Mouse (Mus musculus): ENCODE measurements around the gene Kiss1r.
A peak's percentile ranks its signal among the peaks of the same experiment; 100 is the strongest.

Gene Kiss1r

DNA sequence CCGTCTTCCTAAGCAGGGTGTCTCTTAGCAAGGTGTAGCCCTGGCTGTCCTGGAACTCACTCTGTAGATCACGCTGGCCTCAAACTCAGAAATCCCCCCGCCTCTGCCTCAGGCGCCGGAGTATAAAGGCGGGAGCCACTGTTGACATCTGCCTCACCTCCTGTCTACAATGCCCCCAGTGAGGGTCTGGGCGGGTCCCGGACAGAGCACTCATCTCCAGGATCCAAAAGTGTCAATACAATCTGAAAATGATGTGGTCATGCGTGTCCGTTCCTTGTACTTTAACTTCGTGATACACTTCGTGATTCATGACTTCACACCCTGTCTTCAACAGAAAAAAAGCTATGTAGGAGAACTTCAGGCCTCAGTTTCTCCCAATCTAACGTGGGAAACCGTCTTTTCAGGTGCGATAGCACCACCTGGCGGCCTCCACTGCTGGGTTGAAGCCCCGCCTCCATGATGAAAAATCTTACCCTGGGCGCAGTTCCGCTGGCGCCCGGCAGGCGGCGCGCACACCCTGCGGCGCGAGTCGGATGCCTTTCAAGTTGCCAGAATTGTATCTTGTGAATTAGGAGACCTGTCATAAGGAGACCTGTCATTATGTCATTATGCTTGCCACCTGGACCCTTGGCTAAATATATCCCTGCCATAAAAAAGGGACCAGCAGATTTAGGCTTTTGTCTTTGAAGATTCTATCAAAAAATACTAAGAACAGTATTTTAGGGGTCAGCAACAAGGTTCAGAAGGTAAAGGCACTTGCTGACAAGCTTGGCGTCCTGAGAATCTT lies 8.4 kb downstream of the Kiss1r start:
- DNase-seq = peak; percentile 89 to 96

DNA sequence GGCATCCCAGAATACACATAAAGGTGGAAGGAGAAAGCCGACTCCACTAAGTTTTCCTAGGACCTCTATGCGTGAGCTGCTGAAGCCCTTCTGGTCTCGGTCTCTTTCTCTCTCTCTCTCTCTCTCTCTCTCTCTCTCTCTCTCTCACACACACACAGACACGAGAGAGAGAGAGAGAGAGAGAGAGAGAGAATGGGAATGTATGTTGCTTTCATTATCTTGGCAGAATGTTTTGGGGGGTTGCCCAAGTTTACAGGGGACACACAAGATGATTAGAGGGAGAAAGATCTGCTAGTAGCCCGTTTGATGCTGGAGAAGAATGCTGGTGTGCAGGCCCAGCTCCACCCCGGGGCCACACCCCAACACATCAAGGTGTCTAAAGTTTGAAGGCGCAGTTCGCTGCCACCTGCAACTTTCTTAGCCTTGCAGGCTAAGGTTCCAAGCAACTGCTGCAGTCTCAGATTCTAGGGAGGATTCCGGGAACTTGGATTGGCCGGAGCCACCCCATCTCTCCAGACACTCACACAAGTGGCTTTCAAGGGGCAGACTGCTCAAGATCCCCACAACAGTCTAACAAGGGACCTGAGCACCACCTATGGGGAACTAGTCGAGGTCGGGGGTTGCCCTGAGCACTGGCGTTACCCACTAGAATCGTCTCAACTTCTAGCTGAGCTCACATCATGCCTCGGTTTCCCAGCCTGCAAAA lies 9.2 kb downstream of the Kiss1r start:
- no peak for DNase-seq

DNA sequence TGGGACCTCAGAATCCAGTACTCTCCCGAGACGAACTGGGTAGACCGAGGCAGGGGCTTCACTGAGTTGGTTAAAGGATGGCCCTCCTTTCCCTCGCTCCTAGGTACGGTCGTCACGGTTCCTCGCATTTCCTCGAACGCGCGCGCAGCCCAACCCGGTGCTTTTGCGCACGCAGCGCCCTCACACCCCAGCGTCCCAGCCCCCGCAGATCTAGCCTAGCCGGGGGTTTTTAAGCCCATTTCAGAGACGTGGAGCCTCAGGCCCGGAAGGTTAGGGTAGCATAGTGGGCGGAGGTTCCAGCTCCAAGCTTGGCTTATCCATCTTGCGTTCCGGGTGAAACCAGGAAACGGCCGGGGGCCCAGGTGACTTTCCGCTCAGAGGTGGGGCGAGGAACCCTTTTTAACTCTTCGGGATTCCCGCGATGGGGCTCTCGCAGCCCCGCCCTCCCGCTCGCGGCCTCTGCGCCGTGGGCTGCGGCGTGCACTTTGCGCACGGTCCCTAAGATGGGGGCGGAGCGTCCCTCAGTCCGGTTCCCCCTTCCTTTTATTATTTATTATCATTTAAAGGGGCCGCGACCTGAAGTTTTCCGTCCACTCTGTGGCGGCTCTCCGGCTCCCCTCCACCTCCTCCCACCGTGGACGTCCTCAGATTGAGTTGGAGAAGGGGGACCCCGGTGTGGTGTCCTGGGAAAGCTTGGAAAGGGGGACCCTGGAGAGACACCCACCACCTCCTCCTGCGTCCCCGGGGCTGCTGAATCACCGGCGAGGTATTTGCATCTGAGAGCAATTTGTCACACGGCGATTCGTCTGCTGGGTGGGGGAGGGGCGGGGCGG lies 9.9 kb downstream of the Kiss1r start, which contains the start of gene Arid3a:
Arid3a (plus strand) TSS at position 553 of the 833 bp plus-strand sequence.
- DNase-seq = peak; percentile 90 to 94

DNA sequence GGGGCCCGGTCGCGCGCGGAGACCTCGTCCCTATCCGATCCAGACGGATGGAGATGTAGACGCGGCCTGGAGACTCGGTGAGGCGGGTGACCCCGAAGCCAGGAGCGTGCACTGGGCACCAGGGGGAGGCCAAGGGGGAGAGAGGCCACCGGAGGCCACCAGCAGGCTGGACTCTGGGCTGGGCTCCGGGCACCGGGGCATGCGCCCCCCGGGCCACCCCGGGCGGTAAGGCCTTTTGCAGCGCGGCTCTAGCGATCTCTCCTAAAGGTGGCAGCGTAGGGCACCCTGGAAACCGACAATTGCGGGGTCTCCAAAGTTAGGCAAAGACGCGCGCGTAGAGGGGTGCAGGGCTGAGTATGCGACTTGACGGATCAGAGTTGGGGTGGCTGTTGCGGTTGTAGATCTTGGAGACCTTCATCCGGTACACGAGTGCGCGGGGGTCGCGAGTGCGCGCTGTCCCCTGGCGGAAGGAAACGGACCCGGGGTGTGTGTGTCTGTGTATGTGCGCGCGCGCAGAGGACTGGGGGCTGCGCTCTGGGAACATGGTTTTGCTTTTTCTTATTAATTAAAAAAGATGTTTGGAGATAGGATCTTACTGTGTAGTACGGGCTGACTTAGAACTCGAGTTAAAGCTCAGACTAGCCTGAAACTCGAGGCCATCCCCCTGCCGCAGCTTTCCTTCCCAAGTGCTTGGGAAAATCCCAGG lies 10.7 kb downstream of the Kiss1r start:
- DNase-seq = peak; percentile 62 to 81

DNA sequence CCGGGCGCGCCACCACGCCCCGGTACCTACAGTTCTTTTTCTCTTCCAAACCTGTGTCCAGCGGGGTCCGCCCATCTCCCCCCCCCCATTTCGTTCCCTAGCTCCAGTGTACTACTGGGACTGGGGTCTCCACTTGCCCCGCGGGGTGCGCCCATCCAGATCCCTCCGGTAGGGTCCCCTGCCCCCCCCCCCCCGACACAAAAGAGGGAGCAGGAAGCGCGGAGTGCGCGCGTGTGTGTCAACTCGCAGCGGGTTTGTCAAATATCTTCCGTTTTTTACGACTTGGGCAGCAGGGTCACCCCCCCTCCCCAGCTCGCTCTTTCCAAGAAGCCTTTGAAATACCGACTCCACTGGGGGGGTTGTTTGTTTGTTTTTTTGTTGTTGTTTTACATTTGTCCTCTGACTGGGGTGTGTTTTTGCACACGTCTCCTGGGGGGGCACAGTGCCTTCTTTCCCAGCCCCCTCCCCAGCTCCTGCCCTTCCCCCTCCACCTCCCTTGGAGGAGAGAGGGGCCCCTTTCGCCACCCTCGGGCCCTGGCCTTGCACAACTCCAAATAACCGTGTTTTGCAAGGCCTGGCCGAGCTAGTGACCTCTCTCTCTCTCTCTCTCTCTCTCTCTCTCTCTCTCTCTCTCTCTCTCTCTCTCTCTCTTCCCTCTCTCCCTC lies 11.4 kb downstream of the Kiss1r start:
- peak; percentile 47 to 72 for DNase-seq

DNA sequence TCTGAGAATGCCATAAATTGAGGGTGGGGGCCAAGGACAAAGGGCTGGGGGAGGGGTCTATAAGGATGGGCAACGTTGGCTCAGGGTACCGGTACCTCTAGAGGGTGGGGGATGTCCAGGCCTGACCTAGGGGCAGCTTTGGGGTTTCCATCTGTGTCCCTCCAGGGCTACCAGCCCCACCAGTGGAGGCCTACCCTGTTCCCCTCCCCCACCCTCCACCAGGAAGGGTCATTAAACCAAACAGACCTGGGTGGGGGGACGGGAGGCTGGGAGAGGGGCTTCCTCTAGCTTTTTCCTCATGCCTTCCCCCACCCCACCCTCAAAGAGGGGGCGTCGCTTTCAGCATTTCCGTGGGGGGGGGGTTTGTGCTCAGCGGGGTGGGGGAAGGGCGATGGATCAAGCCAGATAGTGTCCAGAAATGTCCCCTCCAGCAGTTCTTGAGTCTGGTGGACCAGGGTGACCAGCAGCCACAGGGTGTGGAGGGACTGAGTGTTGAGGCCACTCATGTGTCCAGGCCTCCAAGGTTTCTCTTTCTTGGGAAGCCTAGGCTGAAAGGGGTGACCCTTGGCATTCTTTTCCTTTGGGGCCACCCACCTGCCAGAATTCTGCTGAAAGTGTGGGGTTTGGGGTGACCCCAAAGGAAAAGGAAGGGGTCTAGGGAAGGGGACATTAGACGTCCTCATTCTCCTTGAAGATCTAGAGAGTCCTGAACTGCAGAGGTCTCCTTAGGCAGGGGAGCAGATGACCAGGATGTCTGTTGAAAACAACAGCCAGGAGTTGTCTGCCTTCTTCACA lies 12.3 kb downstream of the Kiss1r start:
- no peak for DNase-seq

DNA sequence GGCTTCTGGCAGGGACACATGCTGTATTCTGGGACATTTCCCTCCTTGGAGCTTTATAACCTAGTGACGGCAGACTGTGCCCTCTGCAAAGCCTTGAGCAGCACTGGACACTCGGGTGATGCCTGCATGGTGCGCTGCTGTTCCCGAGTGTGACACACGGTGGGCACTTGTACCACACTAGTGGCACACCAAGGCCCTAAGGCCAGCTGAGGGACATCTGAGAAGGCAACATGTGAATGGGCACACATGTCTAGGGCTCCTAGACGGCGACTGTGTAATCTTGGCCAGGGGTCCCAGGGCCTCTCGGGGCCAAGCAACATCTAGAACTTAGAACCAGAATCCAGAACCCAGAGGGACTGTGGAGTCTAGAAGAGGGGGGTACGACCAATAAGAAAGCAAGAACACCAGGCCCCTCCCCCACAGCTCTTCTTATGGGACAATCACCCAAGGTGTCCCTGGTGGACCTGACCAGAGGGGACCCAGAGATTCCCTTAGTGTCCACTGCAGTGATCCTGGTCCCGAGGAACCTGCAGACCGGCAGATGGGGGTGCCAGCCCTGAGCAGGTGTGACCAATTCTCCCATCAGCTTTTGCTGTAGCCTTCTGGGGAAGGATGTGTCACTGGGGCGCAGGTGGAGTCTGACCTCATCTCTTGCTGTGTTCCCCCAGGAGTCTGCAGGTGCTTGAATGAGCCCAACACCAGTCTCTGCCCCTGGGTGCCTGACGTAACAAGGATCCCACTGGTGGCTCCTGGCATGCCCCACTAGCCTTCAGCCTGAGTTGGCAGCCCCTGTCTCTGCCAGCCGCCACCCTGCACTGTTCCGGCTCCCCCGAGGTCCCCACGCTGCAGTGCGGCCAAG lies 13.4 kb downstream of the Kiss1r start:
- DNase-seq = no peak

DNA sequence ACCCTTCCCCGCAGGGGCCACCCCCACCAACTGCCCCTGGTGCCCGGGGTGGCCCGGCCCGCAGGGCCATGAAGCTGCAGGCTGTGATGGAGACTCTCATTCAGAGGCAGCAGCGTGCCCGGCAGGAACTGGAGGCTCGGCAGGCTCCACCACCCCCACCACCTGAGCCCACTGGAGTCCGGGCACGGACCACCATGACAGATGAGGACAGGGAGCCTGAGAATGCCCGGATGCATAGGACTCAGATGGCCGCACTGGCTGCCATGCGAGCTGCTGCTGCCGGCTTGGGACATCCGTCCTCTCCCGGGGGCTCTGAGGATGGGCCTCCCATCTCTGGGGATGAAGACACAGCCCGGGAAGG lies 14.0 kb downstream of the Kiss1r start:
- DNase-seq = no peak

DNA sequence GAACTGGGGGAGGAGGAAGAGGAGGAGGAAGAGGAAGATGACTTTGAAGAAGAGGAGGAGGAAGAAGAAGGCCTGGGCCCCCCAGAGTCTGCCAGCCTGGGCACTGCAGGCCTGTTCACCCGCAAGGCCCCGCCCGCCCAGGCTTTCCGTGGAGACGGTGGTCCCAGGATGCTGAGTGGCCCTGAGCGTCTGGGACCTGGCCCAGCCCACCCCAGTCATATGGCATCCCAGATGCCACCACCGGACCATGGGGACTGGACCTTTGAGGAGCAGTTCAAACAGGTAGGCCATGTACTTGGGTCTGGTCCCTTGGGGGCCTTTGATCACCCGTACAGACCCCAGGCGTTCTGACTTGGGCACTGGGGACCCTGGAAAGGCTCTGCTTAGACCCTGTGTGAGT lies 15.0 kb downstream of the Kiss1r start:
- no peak for DNase-seq

DNA sequence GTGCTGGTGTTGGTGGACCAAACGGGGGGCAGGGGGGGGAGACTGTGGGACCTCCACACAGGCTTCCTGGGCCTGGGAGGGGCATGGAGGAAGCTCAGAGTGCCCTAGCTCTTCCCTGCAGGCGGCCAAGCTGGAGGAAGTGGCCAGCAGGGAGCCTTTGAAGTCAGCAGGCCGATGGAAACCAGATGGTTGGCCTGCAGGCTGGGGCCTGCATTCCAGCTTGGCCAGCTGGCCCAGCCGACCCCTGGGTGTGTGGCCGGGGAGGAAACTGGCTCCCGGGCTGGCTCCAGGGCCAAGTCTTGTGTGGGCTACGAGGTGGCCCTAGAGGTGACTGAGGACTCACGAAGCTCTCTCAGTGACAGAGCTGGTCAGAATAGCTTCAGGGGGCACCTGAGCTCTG lies 16.0 kb downstream of the Kiss1r start:
- DNase-seq = peak; percentile 61 to 80

DNA sequence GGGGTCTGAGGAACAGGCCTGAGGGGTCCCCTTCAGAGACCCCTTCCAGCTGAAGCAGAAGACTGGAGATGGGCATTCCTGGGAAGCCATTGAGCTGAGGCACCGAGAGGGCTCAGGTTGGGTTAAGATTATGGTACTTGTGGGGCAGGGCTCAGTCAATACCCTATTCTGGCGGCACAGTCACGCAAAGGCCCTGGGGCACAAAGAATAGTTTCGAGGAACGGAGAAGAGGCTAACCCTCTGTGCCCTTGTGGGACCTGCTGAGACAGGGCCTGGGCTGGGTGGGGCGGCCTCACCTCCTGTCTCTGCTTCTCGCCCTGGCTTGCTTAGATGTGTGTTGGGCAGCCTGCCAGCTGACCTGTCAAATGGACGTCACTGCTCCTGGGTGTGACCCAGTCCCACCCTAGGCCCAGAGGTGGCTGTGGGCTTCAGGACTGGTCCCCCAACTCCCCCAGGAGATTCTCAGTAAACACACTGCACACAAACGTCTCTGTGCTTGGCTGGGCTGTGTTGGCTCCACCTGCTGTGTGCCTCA lies 16.4 kb downstream of the Kiss1r start:
- peak; percentile 61 to 64 for DNase-seq

DNA sequence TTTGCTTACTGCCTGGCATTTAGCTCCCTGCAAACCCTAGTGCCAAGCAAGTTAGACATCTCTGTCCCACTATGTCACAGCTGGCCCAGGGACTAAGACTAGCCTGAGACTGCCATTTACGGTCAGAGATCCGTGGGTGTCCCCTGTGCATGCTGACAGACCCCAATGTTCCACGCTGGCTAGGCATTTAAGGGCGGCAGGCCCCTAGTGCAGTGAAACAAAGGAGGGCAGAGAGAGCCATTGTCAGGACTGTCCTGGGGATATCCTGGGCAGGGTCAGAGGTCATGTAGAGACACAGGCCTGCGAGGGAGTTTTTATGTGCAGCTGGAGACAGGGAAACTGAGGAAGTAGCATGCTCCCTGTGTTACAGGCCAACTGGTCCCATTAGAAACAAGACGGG lies 17.1 kb downstream of the Kiss1r start:
- no peak for DNase-seq

DNA sequence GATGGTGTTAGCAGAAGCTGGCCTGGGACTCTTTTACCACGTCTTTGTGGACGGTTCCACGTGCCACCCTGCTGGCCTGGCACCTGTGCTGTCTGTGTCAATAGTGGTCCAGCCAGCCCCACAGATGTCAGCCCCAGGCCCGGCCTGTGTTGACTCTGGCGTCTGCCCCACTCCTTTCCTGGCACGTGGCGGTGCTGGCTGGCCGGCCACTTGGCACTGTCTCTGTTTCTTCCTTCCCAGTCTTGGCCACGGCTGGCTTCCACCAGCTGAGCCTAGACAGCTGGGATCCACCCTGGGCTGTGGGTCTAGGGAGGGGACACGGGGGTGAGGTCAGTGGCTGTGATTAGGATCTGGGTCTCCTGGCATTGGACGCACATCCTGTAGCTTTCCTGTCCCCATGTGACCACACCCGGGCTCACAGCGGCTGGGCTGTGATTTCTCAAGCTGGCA lies 17.5 kb downstream of the Kiss1r start:
- peak; percentile 88 to 95 for DNase-seq

DNA sequence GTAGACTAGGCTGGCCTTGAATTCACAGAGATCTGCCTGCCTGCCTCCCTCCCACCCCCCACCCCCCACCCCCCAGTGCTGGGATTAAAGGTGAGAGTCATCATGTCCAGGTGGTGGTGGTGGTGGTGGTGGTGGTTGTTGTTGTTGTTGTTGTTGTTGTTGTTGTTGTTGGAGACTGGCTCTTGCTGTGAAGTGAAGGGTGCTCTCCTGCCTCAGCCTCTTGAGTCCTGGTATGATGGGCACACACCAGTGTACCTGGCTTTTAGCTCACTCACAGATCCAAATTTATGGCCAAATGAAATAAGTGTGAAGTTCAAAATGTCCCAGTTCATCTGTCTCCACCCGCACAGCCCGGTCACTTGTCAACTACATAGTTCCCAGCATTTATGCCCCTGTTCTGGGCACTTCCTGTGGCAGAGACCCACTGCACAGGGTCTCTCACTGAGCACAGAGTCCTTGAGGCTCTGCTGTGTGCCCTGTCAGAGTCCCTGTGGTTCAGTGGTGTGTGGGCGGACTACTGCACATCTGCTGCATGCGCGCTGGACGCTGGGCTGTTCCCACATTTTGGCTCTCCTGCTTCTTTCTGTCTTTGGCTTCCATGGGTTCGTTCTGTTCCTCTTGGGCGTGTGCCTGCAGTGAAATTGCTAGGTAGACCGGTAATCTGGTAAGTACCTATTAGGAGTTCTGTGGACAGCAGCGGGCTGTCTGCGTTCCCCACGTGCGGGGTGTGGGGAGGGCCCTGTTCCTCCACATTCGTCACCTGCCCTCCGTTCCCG lies 18.2 kb downstream of the Kiss1r start:
- DNase-seq = no peak

DNA sequence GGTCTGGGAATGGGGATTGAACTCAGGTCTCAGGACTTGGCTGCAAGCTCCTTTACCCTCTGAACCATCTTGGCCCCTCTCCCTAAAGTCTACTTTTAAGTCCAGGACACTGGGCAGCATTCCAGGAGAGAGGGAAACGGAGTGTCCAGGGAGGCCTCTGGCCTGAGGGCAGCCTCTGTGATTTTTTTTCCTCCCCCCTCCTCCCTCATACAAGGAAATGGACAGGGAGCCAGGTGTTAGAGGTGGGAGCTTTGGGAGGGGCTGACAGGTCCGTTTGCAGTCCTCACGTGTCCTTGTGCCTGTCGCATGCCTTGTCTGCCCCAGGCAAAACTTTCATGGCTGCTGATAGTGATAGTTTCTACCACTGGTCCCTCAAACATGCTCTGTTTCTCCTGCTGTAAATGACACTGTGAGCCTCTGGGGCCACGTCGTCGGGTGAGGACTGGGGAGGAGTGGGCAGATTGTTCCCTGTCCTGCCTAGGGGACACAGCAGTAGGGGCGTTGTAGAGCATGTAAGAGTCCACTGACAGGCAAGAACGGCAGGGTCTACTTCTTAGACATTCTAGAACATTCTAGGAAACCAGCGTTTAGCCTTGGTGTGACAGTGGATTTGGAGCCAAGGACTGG lies 19.6 kb downstream of the Kiss1r start:
- peak; percentile 89 to 91 for DNase-seq

DNA sequence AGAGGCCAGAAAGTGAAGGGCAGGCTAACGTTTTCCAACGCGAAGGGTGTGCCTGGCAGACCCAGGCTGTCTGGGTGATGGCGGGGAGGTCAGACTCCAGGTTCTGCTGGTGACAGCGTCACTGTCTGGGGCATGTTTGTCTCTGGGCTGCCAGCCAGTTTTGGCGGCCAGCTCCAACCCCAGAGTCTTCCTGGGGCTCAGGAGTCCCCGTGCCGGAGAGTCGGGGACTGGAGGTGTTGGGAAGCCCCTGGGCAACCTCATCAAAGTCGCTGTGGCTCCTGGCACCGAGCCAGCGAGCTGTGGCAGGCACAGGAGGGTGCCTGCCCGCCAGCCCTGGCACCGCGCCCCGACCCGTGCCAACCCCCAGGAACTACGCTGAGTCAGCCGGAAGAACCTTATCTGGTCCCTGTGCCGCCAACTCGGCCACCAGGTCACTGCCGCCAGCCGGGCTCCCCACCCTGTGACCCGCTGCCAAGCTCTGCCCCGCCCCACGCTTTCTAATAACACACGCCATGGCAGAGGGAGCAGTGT lies 20.2 kb downstream of the Kiss1r start:
- DNase-seq = peak; percentile 82 to 92

DNA sequence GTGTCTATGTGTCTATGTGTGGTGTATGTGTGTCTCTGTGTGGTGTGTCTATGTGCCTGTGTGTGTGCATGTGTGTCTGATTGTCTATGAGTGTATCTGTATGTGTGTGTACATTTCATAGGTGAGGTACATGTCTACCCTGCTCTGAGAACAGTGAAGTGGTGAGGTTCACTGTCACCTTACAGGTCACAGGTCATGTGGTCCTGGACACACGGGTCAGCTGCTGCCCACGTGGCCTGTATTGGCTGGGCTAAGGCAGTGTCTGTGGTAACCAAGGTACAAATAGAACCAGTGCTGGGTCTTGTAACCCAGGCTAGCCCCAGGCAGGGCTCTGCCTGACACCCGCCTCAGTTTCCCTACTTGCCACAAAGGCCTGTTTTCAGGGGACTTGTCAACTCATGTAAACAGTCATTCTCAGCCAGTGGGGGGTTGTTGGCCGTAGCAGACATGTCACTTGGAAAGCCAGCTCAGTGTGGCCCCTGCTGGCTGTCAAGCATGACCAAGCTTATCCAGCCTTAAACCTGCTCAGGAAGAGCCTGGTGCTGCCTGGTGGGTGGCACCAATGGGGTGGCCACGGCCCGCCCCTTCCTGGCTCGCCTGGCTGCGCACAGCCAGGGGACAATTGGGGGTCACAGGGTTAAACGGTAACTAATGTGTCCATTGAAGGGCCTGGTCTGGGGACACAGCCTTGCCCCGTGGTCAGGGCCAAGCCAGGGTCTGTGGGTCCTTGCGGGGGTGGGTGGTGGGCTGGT lies 21.2 kb downstream of the Kiss1r start:
- DNase-seq = peak; percentile 68 to 89

DNA sequence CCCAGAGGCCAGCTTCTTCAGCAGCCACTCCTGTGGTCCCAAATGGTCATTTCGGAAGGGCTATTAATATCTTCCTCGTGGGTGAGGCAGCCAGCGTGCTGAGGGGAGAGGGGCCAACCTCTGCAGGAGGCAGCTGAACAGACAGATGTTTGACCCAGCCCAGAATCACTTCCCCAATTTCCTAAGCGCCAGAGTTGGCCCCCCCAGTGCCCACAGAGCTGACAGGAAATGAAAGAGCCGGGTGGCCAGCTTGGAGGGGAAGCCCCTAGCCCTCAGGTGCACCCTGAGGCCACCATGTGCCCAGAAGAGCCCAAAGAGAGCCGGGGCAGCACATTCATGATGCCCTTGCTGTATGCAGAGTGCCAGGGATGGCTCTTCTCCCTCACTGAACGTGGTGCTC lies 24.0 kb downstream of the Kiss1r start:
- DNase-seq = no peak

All from kidney, postnatal 25 days (tissue).